Mouse (Mus musculus): ENCODE data around the gene Rlf.

The Rlf gene

DNA sequence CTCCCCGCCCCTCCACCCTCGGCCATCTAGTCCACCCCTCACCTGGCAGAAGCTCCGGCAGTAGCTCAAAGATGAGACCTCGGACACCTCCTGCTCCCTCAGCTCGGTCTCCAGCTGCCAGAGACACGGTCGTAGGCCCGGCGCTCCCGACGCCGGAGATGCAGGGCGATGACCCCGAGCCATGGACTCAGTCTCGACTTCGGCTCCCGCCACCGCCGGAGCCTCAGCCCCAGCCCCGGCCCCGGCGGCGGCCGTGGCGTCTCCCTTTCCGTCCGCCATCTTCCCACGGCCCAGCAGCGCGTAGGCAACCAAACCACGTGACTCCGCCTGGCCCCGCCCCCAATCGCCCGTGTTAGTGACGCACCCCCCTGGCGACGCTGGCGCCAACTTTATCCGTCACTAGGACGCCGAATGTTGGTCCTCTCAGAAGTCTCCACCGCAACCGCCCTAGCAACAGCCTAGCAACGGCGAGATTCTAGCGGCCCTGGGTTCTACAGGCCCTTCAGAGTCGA, at the start of gene Rlf:
TSS of gene Rlf (minus strand) at position 292 of the 512 bp plus-strand sequence.
- in situ Hi-C loops (cut with MboI, MseI): loop anchor here in 1 of 2 experiments (10.0 kb wide), 1 partner anchor 120 kb away; the partner anchor contains the start of gene Zmpste24

DNA sequence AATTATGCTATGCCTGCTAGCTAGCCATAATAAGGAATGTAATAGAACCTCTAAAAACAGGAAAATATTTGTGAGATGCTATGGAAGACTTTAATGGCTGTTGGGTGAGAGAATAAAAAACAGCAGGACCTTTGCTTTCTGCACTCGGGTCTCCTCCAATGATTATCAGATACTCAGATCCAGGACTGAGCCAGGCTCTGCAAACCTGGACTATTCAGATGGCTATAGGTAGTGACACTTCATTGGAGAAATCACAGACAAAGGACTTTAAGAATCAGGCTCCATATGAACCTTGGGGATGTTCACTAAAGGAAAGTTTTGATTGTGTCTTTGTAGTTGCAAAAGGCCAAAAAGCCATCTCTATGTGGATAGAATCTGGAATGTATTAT, 26.7 kb upstream of the Rlf start:
- in situ Hi-C loops (cut with MboI, MseI): loop anchor here in 1 of 2 experiments (5.0 kb wide), 1 partner anchor 1541 kb away; no protein-coding TSS in a partner anchor

DNA sequence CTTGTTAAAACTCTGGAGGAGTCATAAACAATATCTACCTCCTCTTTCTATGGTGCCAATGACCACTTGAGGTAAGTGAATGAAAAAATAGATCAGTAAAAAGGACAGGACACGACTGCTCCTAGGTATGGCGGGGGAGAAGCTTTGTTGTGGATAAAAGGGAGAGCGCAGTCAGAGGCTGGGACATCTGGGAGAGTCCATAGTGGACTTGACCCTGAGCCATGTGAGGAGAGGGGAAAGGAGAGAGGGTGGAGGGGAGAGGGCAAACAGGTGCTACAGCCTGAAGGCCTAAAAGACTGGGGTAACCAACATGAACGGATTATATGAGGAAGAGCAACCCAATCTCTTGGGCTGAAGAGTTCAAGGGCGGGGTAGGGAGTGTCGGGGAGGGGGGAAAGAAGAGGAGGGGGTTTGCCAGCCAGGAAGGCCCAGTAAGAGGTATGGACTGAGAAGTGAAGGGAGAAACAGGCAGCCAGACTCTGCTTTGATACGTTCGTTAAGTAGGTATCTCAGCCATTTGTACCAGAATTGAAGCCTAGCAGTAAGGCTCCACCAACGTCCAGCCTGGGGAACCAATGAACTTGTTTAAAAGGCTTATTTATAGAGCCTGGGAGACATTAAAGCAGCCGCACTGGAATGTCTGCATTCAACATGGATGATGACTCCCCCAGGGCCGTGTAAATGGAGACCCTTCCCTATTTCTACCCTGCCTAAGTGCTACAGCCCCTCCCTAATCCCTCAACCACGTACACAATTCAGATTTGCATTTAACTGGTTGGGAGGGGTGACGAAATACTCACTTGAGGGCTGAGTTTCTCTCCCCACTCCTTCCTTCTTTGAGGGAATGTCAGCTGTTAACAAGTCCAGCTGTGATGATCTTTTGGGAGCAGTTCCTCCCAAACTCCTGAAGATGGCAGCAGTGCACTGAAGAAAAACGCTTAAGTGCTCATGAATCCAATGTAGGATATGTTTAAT, 26.0 kb upstream of the Rlf start:
- in situ Hi-C loops (cut with MboI, MseI): loop anchor here in 1 of 2 experiments (5.0 kb wide), 1 partner anchor 1541 kb away; no protein-coding TSS in a partner anchor

DNA sequence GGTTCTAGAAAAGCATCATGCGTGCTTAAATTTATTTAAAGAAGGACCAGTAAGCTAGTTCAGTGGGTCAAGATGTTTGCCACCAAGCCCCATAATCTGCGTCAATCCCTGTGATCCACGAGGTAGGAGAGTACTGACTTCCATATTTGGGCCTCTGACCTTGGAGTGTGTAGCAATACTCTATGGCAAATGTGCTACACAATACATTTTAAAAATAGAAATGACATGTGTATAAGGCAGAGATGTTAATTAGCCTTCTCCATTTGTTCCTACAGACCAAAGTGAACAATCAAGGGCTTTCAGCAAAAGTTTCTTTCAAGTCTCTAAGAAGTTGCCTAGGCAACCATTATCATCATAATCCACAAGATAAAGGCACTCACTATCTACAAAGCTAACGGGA, 25.0 kb upstream of the Rlf start:
- in situ Hi-C loops (cut with MboI, MseI): loop anchor here (5.0 to 10.0 kb wide), 2 partner anchors 1542 to 1545 kb away; no protein-coding TSS in a partner anchor

DNA sequence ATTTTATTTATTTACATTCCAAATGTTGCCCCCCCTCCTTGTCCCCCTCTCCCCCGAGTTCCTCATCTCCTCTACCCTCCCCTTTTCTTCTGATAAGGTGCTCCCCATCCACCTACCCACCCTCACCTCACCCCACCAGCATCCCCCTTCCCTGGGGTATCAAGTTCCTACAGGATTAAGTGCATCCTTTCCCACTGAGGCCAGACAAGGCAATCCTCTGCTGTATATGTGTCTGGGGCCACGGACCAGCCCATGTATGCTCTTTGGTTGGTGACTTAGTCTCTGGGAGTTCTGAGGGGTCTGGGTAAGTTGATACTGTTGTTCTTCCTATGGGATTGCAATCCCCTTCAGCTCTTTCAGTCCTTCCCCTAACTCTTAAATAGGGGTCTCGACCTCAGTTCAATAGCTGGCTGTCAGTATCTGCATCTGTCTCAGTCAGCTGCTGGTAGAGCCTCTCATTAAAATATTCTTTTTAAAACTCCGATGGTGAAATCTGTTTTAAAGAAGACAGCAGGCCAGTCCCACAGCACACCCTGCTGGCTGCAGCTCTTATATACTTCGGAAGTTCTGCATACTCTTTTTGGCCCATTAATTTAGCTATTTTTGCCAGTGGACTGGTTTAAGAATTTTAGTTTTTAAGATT, 17.0 kb upstream of the Rlf start:
- in situ Hi-C loops (cut with MboI, MseI): loop anchor here in 1 of 2 experiments (10.0 kb wide), 1 partner anchor 1553 kb away; no protein-coding TSS in a partner anchor

DNA sequence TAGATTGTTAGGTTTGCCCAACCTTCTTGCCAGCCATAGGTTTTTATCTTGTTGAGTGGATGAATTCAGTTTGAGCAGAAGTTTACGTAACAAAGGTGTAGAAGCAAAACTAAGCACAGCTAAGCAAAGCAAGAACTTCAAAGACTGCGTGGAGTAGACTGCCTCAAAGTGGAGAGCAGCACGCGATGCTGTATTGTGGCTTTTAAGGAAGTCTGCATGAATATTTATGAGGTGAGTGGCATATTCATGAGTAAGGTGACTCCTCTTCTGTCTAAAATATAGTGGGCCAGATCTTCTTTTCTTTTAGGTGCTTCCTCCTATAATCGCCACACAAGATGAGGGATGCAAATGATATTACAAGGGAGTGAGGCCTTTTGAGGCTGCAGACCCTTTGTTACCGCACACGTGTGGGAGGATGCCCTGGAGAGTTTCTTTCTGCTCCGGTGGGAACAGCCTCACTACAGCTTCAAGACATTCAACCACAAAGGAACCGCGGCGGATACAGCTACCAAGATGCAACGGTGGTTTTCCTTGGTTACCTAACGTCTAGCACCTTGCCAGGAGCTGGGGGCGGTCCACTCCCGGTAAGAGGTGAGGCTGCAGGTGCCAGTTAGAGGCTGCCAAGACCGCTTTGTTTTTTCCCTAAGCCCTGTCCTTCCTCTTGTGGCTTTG, 16.2 kb upstream of the Rlf start:
- in situ Hi-C loops (cut with MboI, MseI): loop anchor here in 1 of 2 experiments (10.0 kb wide), 1 partner anchor 1554 kb away; no protein-coding TSS in a partner anchor

DNA sequence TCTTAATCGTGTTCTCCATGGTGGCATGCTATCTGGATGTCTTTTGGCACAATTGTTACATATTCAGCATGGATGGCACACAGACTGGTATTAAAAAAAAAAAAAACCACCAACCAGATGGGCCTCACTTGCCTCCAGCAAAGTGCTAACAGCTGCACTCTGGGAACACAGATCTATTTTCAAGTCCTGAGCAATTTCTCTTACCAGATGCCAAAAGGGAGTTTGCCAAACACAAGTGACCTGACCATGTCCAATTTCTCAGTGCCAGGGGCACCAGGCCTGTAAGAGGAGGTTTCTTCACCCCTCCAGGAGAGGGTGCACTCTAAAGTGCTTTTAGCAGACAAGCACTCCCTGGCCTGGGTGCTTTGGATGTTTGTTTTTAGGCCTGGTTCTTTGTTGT, 12.2 kb upstream of the Rlf start:
- in situ Hi-C loops (cut with MboI, MseI): loop anchor here in 1 of 2 experiments (5.0 kb wide), 1 partner anchor 135 kb away; no protein-coding TSS in a partner anchor

DNA sequence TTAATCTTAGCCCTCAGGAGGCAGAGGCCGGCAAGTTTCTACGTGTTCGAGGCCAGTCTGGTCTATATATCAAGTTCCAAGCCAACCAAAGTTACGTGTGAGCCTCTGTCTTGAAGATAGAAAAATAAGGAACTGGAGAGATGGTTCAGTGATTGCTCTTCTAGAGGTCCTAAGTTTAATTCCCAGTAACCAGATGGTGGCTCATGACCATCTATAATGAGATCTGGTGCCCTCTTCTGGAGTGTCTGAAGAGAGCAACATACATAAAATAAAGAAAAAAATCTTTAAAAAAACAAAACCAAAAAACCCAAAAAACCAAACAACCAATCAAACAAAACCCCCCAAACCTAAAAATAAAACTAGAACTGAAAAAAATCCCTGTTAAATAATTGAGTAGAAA, 10.3 kb upstream of the Rlf start:
- in situ Hi-C loops (cut with MboI, MseI): loop anchor here in 1 of 2 experiments (5.0 kb wide), 1 partner anchor 133 kb away; no protein-coding TSS in a partner anchor

DNA sequence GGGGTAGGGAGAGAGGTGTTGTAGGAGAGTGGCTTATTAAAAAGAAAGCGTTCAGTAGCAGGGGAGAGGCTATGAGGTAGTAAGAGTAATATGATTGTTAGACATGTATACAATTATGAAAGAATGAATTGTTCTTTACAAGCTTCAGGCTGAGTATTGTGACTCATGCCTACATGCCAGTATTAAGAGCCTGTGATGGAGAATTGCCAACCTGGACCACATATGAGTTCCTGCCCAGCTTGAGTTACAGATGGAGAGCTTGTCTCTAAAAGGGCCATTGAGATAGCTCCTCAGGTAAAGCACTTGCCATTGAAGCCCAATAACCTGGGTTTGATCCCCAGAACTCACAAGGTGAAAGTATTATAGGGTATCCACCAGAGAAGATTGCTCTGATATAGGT, 8.3 kb upstream of the Rlf start:
- in situ Hi-C loops (cut with MboI, MseI): no loop called here

DNA sequence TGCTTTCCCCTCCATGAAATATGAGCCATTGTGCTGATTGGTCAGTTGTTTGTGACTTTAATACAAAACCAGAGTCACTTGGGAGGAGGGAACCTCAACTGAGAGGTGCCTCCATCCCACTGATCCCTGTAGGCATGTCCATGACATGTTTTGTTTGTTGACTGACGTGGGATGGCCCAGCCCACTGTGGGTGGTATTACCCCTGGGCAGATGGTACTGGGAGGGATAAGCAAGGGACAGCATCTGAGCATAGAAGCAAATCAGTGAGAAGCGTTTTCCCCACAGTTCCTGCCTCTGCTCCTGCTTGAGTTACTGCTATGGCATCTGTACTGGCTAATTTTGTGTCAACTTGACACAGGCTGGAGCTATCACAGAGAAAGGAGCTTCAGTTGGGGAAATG, 1.3 kb upstream of the Rlf start:
- in situ Hi-C loops (cut with MboI, MseI): loop anchor here in 1 of 2 experiments (10.0 kb wide), 1 partner anchor 121 kb away; the partner anchor contains the start of gene Zmpste24

DNA sequence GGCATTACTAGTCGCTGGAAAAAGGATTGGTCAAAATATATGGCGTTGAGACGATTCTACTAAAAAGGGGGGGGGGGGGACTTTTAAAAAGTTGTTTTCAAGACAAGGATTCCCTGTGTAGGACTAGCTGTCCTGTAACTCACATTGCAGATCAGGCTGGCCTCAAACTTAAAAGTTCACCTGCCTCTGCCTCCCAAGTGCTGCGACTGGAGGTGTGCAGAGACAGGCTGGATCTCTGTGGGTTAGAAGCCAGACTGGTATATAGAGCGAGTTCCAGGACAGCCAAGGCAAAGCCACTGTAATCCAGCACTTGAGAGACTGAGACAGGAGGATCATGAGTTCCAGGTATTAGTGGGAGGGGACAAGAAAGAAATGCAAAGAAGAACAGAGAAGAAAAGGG, 605 bp upstream of the Rlf start:
- in situ Hi-C loops (cut with MboI, MseI): loop anchor here in 1 of 2 experiments (10.0 kb wide), 1 partner anchor 121 kb away; the partner anchor contains the start of gene Zmpste24

DNA sequence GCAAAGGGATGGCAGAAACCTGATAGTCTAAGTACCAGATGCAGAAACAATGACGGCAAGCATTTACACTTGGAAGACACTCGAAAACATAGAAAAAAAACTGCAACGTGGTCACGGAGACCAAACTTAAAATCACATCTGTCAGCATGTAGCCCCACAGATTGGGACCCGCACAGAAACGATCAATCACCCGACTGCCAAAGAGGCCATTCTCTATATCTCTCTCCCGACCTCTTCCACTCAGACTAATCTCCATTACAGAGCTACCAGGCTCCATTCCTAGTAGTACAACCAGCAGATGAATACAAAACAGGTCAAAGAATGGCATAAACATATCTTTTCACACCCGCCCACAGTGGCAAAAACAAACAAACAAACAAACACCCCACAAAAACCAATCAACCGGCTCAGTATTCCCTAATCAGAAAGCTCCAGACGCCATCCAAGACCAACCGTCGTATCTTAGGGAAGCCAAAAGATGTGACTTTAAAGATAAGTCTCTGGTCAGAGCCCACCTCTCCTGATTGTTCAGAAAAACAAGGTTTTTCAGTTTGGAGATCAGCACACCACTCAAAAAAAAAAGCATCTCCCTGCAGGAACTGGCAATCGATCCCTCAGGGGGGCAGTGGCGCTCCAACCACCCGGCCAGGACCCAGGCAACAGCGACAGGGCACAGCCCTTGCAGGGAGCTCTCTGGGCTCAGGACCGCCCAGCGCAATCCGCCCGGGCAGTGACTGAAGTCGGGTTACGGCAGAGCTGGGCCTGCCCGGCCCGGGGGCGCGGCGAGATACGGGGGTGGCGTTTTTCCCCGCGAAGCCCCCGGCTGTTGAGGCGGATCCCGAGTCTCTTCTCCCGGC, 720 bp downstream of the Rlf start:
- in situ Hi-C loops (cut with MboI, MseI): loop anchor here in 1 of 2 experiments (10.0 kb wide), 1 partner anchor 119 kb away; the partner anchor contains the start of gene Zmpste24

DNA sequence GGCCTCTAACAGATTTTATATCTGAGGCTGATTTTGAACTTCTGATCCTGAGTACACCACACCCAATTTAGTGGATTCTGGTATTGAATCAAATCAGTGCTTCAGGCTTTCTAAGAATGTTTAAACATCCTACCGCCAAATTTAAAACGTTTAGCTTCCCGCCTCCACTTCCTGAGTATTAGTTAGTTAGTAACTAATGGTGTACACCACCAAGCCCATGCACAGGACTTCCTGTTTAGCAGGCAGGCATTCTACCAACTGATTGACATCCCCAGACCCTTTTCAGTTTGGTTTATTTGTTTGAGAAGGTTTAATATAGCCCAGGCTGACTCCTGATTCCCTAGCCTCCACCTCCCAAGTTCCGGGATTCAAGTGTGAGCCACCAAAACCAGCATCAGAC, 6.0 kb downstream of the Rlf start:
- in situ Hi-C loops (cut with MboI, MseI): no loop called here

DNA sequence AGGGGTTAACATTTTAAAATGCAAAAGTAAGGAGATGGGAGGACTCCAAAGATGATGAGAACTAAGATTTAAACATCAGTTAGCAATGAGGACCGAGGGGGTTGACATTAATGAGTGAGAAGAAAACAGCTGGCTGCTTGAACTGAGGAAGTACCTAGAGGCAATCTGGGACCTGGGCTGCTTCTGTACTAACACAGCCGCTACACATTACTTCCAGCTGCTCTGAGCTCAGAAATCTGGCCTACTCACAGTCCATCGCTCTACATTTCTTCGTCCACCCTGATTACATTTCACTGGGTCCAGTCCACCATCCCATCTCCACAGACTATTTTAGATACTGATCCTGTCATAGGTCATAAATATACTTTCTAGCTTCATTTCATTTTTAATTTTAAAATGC, 17.0 kb downstream of the Rlf start:
- in situ Hi-C loops (cut with MboI, MseI): no loop called here

DNA sequence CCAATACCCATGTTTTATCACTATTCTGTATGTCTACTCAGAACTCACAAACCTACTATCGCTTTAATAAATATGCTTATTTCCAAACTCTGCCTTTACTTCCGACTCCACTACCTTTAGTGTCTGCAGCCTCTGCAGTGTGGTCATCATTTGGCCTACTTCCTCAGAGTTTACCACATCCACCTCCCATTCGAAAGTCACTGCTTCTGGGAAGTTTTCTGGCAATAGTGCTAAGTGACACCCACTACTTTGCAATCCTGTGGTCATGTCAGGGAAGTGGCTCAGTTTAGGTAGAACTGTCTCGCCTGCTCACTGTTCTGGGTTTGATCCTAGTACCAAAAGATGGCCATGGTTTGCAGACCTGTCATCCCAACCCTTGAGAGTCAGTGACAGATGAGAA, 17.9 kb downstream of the Rlf start:
- in situ Hi-C loops (cut with MboI, MseI): no loop called here

DNA sequence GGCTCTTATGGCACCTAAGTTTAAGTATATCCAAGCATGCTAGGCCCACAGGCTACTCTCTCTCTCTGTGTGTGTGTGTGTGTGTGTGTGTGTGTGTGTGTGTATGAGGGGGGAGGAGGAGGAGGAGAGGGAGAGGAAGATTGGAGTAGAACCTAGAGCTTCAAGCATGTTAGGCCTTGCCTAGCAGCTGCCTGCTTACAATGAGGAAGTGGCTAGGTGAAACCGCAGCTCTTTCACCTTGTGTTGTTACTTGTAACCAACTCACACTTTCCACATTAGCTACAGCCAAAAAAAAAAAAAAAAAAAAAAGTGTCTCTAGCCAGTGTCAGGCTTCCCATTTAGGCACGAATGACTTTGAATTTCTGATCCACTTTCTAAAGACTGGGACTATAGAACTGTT, 18.7 kb downstream of the Rlf start:
- in situ Hi-C loops (cut with MboI, MseI): no loop called here

DNA sequence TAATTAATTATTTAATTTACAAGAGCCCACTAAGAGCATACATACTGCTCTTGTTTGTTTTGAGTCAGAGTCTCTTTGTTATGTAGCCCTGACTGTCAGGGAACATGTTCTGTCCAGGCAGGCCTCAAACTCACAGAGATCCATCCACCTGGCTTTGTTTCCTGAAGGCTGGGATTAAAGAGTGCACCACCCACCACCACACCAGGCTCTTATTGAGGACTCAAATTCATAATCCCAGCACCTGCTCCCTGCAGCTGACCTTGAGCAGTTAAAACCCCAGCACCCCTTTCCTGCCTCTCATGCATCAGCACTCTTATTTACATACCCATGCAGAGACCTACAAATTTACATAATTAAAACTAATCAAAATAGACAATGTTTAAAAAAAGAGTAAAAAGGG, 20.1 kb downstream of the Rlf start:
- in situ Hi-C loops (cut with MboI, MseI): no loop called here

DNA sequence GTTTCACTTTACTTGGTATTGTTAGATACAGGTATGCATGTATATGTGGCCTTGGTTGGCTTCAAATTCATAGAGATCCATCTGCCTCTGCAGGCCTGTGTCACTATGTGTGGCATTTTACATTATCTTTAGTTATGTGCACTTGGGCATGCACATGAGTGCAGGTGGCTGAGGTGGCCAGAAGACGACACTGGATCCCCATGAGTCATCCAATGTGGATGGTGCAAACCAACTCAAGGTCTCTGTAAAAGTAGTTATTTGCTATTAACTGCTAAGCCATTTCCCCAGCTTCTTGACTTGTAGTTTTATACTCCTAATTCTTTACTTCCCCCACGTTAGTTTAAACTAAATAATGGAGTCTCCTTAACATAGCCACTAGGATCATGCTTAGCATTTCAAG, 22.6 kb downstream of the Rlf start:
- in situ Hi-C loops (cut with MboI, MseI): no loop called here

DNA sequence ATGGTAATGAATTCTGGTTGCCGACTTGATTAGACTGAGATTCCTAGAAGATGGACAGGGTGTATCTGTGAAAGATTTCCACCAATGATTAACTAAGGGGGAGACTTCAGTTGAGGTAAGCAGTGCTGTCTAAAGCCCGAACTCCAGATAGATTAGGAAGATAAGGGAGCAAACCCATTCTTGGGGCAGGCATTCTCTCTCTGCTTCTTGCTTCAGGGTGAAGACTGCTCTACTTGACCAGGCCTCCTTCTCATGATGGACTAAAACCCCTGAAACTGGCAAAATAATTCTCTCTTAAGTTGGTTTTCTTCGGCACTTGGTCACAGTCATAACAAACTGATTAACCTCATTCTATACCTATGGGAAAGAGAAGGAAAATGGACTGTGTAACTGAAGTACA, 25.5 kb downstream of the Rlf start:
- in situ Hi-C loops (cut with MboI, MseI): no loop called here

DNA sequence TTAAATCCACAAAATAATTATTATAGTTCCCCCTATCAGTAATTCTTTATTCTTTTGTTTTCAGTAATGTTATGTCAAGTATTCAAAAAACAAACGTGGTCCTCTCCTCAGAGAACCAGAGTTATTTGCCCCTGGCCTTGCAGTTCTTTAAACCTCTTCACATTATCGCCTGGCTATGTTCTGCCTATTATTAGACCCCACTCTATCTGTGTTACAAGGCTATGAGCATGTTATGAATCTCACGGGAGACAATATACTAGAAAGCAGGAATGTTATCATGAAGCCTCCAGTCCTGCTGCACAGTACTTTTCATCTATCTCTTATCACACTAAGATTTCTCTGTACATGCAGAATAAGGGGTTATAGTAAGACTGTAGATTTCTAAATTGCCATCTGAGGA, 35.2 kb downstream of the Rlf start:
- in situ Hi-C loops (cut with MboI, MseI): no loop called here
